Mouse (Mus musculus) lung, adult 2 months (tissue): ENCODE data around the gene Tnr.

Experiments
- CTCF ChIP-seq: fragments of 200-500 bp; IDR thresholded peaks from 2 replicates; pipeline ENCODE4 v1.5.1; 2011; ENCODE audit warnings: mild to moderate bottlenecking, low read length, control low read depth; ENCODE audit not compliant: insufficient read depth
- POLR2A ChIP-seq: fragments of 200-500 bp; IDR thresholded peaks from 2 replicates; pipeline ENCODE4 v1.6.1; 2011; ENCODE audit warnings: low read depth, mild to moderate bottlenecking, control low read depth, low read length, borderline replicate concordance; ENCODE audit errors: extremely low read depth

DNA sequence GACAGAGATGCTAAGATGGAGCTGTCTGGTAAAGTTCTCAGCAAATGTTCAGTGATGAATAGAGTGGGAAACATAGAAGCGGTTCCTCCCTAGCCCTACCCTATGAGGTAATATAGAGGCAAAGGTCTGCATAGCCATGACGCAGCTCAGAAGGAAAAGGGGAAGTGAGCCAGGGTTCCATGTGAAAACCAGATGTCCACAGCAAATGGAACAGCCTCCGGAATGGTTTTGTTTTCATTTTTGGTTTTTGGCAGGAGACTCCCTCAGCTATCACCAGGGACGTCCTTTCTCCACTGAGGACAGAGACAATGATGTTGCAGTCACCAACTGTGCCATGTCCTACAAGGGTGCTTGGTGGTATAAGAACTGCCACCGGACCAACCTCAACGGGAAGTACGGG is 399.4 kb downstream of the Tnr start:
- TF ChIP-seq CTCF (no peak), POLR2A (no peak)
